Mouse (Mus musculus) right cerebral cortex, adult 2 months (tissue): Measurements from ENCODE around the gene Rftn2.

Source experiments
- DNase-seq, 2 experiments: peaks; one replicate each; pipeline ENCODE4 v3.0.0; 2021 to 2022; ENCODE audit warnings: low spot score in 2 of 2

Gene Rftn2

DNA sequence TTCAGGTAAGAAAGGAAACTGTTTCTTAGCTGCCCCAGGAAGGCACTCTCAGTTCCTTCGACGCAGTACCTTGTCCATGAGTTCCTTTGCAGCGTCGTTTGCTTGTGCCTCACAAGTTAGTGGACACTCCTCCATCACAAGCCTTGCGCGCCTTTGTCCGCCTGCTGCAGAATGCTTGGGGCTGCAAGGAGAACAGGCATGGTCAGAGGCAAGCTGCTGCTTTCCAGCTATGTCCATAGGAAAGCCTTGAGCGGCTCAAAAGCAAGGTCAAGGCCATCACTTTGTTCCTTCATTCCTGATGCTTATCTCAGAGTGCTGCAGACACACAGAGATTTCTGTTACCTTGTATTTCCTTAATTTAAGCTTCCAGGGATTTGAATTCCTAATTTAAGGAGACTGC, 15.5 kb downstream of the Rftn2 start:
- no peak for DNase-seq

DNA sequence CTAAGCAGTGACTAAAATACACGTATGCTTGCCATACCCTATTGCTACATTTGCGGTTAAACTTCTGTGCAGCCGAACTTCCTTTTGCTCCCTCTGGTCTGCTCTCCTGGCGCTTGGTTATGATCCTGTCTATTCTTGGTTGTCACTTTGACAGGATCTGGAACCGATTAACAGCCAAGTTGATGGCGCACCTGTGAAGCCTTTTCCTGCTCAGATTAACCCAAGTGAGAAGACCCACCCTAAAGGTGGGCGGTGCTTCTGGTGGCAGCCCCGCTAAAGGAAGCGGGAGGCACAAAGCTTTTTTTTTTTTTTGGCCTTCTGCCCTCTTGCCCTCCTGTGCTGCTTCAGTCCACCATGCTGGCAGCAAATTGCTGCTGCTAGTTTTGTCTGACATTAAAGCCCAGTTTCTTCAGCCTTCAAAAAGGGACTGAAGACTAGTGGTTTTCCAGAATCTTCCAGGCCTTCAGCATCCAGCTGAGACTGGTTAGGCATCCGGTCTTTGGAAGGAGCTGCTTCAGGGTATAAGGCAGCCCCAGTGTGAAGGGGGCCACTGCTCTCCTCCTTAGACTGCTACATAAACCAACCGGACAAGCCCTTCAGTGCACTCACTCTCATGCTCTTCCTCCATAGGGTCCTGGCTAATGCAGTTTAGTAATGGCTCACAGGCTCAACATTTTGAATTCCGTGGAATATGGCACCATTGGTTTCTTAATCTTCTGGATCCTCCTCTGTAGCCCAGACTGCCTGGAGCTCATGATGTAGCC, 16.2 kb downstream of the Rftn2 start:
- DNase-seq: no peak

DNA sequence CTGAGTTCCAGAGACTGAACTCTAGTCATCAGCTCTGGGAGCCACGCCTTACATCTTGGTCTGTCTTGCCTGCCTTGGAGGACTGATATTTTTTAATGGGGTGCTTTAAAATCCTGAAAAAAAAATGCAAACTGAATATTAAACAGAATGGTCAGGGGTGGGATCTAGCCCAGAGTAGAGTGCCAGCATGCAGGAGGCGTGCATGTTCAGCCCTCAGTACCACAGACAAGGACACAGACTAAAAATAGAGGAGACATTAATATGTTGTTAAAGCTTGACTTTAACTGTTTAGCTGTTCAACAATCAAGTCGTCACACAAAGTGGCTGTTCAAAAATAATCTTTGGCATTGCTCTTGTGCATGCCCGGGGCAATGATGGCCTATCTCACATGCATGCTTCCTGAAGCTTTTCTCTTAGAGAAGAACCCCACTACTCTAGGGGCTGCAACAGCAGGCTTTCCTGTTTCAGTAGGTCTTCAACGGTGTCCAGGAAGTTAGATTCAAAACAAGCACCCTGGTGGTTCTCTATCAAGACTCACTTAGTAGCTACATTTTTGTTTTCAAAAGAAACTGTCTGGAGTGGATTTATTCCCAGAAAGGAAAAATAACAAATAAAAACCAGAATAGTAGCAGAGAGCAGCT, 18.0 kb downstream of the Rftn2 start:
- DNase-seq: no peak

DNA sequence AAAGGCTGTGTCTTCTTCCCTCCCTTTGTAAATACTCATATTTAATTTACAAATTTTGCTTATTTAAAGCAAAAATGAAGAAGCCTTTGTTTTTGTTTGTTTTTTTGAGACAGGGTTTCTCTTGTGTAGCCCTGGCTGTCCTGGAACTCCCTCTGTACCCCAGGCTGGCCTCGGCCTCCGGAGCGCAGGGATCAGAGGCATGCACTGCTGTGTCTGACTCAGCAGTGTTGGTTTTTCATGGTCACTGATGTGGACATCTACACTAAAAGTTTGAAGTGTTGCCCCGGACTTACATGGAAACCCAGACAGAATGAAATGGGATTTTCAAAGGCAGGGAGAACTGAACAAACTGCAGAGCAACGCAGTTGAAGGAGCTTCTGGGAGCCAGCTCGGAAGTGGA, 19.0 kb downstream of the Rftn2 start:
- DNase-seq: no peak

DNA sequence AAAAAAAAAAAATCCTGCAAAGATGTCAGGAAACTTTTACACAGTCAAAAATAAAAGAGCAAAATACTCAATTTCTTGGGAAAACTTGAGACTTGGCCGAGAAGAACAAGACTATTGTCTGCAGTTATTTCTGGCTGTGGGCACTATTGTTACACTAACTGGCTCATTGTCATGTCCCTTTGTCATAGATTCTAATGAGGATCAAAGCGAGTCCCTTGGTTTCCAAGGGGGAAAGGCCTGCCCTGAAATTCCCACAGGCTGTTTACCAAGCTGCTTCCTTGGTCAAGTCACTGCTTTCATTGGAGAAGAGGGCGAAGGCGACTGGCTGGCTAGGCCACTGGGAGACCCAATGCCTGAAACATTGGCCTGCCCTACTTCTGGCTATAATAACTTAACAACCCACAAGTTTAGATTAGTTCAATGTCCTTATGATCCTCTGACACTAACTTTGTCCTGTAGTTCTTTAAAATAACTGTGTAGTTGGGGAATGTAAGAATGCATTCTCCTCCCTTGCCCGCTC, 20.7 kb downstream of the Rftn2 start:
- DNase-seq: no peak

DNA sequence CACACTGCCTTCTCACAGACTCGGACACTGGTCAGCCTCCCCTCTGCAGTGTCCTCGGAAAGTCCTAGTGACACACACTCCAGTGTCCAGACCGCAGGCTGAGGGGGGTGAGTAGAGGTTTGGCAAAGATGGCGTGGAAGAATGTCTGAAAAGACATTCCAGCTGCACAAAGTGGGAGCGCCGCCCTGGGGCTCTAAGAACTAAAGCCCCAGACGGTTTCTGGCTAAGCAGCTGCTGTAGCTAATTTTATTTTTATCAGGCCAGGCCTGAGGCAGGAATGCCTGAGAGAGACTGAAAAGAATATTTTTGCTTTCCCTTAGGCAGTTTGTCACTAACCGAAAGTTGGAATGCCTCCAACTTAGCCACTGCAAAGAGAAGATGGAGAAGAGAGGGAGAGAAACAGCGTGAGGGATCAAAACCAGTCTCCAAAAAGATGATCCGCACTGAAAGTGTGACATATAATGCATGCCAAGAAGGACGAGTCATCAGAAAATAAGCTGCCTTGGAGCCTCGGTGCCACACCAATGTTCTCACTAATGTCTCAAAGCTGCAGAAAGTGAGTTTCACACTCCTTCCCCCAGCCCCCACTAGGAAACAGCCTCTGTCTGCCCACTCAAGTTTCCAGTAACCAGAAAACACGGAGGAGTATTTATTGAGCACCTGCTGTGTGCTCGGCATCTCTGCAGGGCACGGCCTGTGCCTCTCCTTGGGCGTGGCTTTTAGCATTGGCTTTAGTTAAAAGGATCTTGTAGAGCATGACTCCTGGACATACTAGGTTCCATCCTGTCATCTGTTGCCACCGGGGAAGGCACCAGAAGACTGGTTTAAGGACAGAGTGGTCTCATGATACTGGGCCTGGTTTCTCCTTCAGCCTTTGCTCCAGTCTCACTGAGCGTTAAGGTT, 24.5 kb downstream of the Rftn2 start:
- DNase-seq: peak; percentile 53 to 57

DNA sequence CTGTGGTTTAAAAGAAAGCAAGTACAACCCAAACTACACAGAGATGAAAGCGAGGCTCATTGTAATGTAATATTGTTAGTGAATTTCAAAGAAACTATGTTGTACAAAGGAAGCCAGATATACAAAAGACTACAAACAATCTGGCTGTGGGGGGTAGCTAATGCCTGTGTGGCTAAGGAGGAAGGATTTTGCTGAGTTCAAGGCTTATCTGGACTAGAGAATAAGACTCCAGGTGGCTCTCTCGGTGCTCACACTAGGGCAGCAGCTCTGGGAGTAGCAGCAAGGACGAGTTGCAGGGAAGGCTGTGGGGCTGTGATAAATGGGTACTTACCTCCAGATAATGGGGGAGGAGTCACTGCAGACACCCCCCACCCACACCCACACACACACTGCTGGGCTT, 27.9 kb downstream of the Rftn2 start:
- no peak for DNase-seq

DNA sequence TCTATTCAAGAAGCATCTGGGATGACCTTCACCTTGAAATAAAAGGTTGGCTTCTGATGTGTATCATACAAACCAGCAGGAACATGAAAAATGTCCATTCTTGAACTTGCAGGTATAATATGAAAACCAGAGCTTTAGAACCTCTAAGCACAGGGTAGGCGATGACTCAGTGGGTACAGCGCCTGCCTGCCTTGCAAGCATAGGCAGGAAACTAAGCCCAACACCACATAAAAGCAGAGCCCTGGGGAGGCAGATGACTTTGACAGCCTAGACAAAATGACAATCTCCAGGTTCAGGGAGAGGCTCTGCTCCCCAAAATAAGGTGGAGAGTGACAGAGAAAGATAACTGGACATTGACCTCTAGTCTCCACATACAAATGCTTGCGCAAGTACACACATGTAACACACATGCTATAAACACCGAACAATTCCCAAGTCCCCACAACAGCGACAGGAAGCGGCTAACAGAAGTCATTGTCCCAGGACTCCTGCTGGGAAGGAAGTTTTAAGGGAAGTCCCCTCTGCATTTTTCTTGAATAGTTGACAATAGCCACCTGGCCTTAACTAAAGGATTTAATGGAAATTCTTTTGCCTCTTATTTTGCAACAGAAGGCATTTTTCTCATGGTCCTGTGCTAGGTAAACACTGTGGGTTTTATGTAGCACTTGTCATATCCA, 30.1 kb downstream of the Rftn2 start:
- DNase-seq: no peak

DNA sequence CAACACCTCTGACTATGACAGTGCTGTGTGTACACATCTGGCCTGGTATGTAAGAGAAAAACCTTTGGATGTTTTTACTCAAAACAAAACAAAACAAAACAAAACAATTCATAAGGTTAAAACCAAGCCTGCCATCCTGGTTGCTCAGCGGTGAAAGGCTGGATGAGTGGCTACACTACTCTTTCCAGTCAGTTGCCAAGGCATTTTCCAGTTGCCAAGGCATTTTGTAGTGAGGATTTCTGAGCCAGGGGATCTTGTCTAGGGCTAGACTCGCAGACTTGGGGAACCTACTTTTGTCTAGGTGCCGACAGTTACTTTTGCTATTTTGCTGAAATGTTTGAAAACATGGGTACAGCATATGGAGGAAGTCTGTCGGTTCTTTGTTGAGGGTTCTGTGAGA, 31.6 kb downstream of the Rftn2 start:
- no peak for DNase-seq

DNA sequence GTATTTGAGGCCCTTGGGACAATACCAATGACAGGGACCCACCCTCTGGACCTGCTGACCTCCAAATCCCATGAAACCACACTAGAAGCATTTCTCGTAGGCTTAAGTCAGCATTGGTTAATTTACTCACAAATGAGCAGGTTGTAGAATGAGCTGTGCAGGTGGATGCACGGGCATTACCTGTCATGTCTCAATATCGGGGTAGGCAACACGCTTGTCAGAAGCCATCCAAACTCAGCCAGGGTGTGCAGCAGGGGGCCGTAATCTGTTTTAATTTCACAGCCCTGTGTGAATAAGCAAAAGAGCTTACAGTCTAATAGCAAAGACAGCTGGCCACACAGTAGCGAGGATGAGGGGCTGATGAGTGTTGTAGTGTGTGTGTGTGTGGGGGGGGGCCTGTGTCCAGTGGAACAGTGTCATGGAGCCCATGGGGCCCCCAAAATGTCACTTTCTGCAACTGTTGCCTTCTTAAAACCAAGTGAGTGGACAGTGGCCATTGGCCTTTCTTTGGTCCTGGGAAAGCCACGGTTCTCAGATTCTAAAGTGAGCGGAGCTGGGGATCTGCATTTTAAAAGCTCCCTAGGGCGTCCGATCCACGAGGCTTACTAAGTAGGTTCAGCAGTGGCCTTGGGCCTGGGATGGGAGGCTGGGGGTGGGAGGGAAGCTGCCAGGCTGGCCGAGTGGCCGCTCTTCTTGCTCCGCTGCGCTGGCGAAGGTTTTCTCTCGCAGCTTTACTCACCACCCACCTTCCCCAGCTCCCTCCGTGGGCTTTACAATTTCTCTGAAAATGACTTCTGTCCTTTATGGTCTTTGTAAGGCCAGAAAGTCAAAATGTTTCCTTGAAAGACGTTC, 32.3 kb downstream of the Rftn2 start:
- no peak for DNase-seq

DNA sequence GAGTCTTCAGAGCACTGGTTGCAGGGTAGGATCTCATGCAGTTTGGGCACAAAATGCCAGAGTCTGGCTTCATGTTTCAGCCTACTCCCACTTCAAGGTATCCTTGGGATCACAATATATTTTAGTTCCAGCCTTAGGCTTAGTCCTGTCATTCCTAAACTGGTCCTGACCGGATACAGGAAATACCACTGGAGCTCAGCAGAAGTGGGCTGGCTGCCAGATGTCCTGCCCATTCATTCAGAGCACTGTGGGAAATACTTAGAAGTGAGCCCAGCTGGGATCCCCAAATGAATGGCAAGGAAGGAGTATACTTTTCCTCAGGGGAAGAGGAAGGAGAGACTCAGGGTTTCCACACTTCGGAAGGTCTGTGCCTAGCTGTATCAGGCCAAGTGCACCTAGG, 33.3 kb downstream of the Rftn2 start:
- DNase-seq: no peak

DNA sequence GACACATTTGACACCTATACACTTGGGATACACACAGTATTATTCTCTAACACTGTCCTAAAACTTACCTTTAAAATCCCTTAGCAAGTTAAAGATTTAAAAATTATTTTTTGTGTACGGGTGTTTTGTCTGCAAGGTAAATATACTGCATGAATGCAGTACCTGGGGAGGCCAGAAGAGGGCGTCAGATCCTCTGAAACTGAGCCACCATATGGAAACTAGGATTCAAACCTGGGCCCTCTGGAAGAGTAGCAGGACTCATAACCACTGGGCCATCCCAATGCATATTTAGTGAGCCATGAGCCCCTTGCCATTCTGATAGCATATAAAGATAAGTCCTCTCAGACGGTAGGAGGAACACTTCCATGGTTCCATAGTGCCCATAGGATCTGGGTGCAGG, 33.8 kb downstream of the Rftn2 start:
- DNase-seq: no peak

DNA sequence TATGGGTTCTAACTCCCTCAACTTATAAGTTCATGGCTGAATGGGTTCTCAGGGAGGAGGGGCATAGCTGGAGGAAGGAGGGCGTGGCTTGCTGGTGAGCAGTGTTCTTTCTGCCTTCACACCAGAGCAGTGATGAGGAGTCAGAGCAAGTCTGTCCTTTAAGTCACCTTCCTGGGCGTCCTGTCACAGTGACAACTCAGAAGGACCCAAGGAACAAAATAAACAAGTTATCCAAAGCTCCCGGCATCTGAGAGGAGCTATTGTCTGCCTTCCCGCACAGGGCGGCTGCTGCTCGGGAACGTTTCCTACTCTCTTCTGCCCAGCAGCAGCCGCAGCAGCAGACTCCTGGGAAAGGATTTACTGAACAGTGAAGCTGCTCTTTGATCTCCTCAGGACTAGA, 34.6 kb downstream of the Rftn2 start:
- DNase-seq: no peak

DNA sequence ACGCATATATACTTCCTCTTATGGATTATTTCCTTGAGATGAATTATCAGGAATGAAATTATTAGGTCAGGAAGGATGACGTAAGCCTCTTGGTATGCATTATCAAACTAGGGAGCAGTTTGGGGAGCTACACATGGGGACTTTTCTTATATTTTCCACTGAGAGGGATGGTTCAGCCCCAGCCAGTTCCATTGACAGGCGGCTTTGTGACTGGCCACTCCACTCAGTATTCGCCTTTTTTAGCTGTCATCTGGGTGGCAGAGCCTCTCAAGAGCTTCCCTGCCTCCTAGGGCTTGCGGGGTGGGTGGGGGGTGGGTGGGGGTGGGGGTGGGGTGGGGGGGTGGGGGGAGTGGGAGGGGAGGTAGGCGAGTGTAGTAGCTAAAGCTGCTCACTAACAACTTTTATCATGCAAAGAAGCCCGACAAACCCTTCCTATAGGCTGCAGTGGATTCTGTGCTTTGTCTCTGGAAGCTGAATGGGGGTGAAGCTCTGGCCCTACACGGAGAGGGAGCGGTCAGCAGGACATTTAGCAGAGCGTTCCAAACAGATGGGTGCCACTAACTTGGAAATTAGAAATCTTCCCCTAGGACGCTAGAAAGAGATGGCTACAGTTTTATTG, 39.9 kb downstream of the Rftn2 start:
- DNase-seq: no peak

DNA sequence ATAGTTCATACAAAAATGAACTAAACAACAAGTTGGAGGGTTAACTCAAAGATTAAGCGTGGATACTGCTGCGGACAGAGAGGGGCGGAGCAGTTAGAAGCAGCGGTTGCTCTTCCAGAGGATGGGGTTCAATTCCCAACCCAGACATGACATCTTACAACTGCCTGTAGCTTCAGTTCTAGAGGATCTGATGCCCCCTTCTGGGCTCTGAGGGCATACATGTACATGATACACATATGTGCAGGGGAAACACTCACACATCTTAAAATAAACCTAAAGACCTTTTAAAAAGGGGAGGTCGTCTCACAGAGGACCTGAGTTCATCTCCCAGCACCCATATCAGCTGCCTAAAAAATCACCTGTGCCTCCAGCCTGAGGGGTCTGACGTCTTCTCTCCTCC, 40.9 kb downstream of the Rftn2 start:
- no peak for DNase-seq

DNA sequence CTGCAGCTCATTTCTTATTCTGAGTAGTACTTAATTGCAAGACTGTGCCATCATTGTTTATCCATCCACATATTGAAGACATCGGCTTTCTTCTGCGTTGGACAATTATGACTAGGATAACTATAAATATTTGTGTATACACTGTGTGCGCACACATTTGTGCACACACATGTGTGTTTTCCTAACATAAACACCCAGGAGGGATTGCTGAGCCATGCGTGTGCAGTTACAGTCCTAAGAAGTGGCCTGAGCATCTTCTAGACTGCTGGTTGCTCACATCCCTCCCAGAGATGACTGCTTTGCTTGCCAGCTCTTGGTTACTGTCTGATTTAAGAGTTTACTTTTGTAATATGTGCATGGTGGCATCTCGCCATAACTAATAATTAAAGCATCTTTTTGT, 44.2 kb downstream of the Rftn2 start:
- no peak for DNase-seq

DNA sequence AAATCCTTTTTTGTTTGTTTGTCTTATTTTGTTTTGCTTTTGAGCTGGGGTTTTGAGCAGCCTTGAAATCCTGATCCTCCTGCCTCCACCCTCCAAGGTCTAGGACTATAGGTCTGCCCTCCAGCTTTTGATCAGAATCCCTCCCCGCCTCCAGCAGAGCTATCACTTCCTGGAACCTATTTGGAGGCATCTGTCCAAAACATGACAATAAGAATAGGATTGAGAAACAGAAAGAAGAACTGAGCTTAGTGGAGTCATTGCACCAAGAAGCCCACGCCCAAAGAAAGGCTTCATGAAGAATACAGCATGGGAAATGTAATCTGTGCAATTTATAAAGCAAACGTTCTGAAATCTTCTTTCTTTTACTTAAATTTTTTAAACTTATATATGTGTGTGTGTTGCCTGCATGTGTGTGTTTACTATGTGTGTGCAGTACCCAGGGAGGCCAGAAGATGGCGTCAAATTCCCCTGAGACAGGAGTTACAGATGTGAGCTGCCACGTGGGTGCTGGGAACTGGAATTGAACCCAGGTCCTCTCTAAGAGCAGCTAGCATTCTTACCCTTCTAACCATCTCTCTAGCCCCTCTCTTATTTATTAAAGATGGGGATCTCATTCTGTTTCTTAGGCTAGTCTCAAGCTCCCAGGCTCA, 46.5 kb downstream of the Rftn2 start:
- DNase-seq: no peak

DNA sequence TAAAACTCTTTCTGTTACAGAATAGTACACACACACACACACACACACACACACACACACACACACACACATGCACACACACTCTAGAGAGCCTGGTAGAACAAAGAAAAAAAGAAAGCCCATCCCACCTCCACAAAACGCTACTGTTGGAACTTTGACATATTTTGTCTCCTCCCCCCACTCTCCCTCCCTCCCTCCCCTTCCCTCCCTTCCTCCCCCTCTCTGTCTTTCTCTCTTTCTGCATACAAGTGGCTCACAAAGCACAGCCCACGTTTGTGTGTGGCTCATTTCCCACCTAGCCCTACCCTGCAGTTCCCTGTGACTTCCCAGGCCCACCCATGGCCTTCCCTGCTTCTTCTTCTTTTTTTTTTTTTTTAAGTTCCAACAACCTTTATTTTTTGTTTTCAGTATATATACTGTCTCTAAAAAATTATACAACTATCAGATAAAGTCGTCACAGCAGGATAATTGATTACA, 52.0 kb downstream of the Rftn2 start:
- no peak for DNase-seq

DNA sequence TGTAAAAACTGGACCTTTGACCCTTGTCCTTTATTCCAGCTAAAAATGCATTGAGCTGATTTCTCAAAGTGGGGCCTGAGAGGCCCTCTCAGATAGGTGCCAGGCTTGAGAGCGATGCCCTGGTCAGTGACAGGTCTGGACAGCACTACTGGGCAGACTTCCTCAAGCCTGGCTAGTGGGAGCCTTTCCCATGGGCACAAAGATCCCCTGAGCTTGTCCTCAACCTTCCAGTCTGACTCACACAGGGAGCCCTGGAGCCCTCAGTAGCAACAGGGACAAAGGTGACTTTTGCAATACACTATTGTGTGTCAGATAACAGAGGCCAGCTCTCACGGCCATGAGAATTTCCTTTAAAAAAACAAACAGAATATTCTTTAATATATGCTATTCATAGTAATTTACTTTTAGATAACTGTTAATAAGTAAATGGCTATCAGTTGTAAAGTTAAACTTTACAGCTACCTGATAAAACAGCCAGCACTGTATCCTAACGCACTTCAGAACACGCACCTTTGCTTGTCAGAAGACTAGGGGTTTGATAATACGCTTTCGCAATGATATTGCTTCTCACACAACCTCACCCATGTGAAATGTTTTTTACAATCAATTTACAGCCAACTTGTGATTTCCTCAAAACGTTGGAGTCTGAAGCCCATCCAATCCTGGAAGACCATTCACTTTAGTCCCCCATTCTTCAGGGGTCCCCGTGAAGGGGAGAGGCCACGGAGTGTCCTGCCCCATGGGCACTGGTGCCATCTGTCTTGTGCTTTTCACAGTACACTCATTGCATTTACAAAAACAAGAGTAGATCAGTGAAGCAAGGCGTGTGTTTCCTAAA, 52.6 kb downstream of the Rftn2 start:
- DNase-seq: no peak
